Mouse (Mus musculus): ENCODE results near the gene Dand5. TPM values are rescaled to one million over a fixed set of nuclear protein-coding genes. Genes with fewer than 3 reads are reported as not detected.

Gene Dand5
- polyA plus RNA-seq, 1 experiment from 2014 or later = 5.9 TPM

Small RNAs within 50 kb of the gene (microRNA-seq; reads per million reads assigned to microRNA genes)
- gene Mir7069 = 2.8 reads per million, percentile 3 among the genes with 10 or more reads in this experiment

Other genes with a start within 250 kb of the Dand5 start
- gene Ier2, start 160.0 kb downstream of the Dand5 start, polyA plus RNA-seq (2014; fragmentation: Nextera tagmentation; extraction: Ambion mirVana) = 36.4 and 43.8 TPM in 2 replicates
- gene Trmt1, start 136.5 kb downstream of the Dand5 start, polyA plus RNA-seq (2014; fragmentation: Nextera tagmentation; extraction: Ambion mirVana) = 46.1 and 50.0 TPM in 2 replicates
- gene Nacc1, start 135.0 kb downstream of the Dand5 start, polyA plus RNA-seq (2014; fragmentation: Nextera tagmentation; extraction: Ambion mirVana) = 15.1 and 17.4 TPM in 2 replicates
- gene Lyl1, start 121.4 kb downstream of the Dand5 start, polyA plus RNA-seq (2014; fragmentation: Nextera tagmentation; extraction: Ambion mirVana) = 12.1 and 13.7 TPM in 2 replicates
- gene G430095P16Rik, start 99.8 kb downstream of the Dand5 start, polyA plus RNA-seq (2014; fragmentation: Nextera tagmentation; extraction: Ambion mirVana) = 5.2 and 5.9 TPM in 2 replicates
- 16.3 and 16.8 TPM in 2 replicates for gene Nfix, start 22.5 kb downstream of the Dand5 start, polyA plus RNA-seq (2014; fragmentation: Nextera tagmentation; extraction: Ambion mirVana)
- gene Gadd45gip1, start 8.7 kb upstream of the Dand5 start, polyA plus RNA-seq (2014; fragmentation: Nextera tagmentation; extraction: Ambion mirVana) = 49.9 and 53.0 TPM in 2 replicates
- gene Rad23a, start 17.8 kb upstream of the Dand5 start, polyA plus RNA-seq (2014; fragmentation: Nextera tagmentation; extraction: Ambion mirVana) = 122 and 125 TPM in 2 replicates
- gene Calr, start 24.1 kb upstream of the Dand5 start, polyA plus RNA-seq (2014; fragmentation: Nextera tagmentation; extraction: Ambion mirVana) = 500 and 527 TPM in 2 replicates
- gene Farsa, start 34.2 kb upstream of the Dand5 start, polyA plus RNA-seq (2014; fragmentation: Nextera tagmentation; extraction: Ambion mirVana) = 47.6 and 50.7 TPM in 2 replicates
- gene Syce2, start 49.3 kb upstream of the Dand5 start, polyA plus RNA-seq (2014; fragmentation: Nextera tagmentation; extraction: Ambion mirVana) = 23.7 and 25.2 TPM in 2 replicates
- gene Gcdh, start 71.1 kb upstream of the Dand5 start, polyA plus RNA-seq (2014; fragmentation: Nextera tagmentation; extraction: Ambion mirVana) = 34.0 and 38.6 TPM in 2 replicates
- 1.8 and 2.5 TPM in 2 replicates for gene Klf1, start 79.1 kb upstream of the Dand5 start, polyA plus RNA-seq (2014; fragmentation: Nextera tagmentation; extraction: Ambion mirVana)
- gene Dnase2a, start 85.7 kb upstream of the Dand5 start, polyA plus RNA-seq (2014; fragmentation: Nextera tagmentation; extraction: Ambion mirVana) = 4.5 and 5.5 TPM in 2 replicates
- 0.08 and 0.23 TPM in 2 replicates for gene Mast1, start 114.5 kb upstream of the Dand5 start, polyA plus RNA-seq (2014; fragmentation: Nextera tagmentation; extraction: Ambion mirVana)
- 0.12 TPM in 1 of 2 replicates, not detected in the other for gene Rtbdn, start 124.2 kb upstream of the Dand5 start, polyA plus RNA-seq (2014; fragmentation: Nextera tagmentation; extraction: Ambion mirVana)
- gene Gm49661, start 146.6 kb upstream of the Dand5 start, polyA plus RNA-seq (2014; fragmentation: Nextera tagmentation; extraction: Ambion mirVana) = not detected in 2 replicates
- 792 and 804 TPM in 2 replicates for gene Prdx2, start 146.8 kb upstream of the Dand5 start, polyA plus RNA-seq (2014; fragmentation: Nextera tagmentation; extraction: Ambion mirVana)
- 71.8 and 80.8 TPM in 2 replicates for gene Rnaseh2a, start 146.9 kb upstream of the Dand5 start, polyA plus RNA-seq (2014; fragmentation: Nextera tagmentation; extraction: Ambion mirVana)
- 10.1 and 10.9 TPM in 2 replicates for gene Junb, start 155.9 kb upstream of the Dand5 start, polyA plus RNA-seq (2014; fragmentation: Nextera tagmentation; extraction: Ambion mirVana)
- gene Hook2, start 167.8 kb upstream of the Dand5 start, polyA plus RNA-seq (2014; fragmentation: Nextera tagmentation; extraction: Ambion mirVana) = 5.0 and 5.1 TPM in 2 replicates
- not detected in 2 replicates for gene Best2, start 191.7 kb upstream of the Dand5 start, polyA plus RNA-seq (2014; fragmentation: Nextera tagmentation; extraction: Ambion mirVana)
- 91.5 and 109 TPM in 2 replicates for gene Asna1, start 202.5 kb upstream of the Dand5 start, polyA plus RNA-seq (2014; fragmentation: Nextera tagmentation; extraction: Ambion mirVana)
- 92.0 and 95.9 TPM in 2 replicates for gene Trir, start 204.0 kb upstream of the Dand5 start, polyA plus RNA-seq (2014; fragmentation: Nextera tagmentation; extraction: Ambion mirVana)
- gene Tnpo2, start 214.1 kb upstream of the Dand5 start, polyA plus RNA-seq (2014; fragmentation: Nextera tagmentation; extraction: Ambion mirVana) = 13.0 and 15.2 TPM in 2 replicates
- 16.6 and 21.6 TPM in 2 replicates for gene Fbxw9, start 237.2 kb upstream of the Dand5 start, polyA plus RNA-seq (2014; fragmentation: Nextera tagmentation; extraction: Ambion mirVana)
- not detected in 2 replicates for gene Gm5741, start 245.2 kb upstream of the Dand5 start, polyA plus RNA-seq (2014; fragmentation: Nextera tagmentation; extraction: Ambion mirVana)
- gene Dhps, start 248.9 kb upstream of the Dand5 start, polyA plus RNA-seq (2014; fragmentation: Nextera tagmentation; extraction: Ambion mirVana) = 50.7 and 55.8 TPM in 2 replicates

Data from heart, embryonic 14.5 days (tissue).